Mouse (Mus musculus) adrenal gland, postnatal 4 days (tissue): Measurements from ENCODE around the gene Alas2. TPM values are rescaled to one million over a fixed set of nuclear protein-coding genes. Genes with fewer than 3 reads are reported as not detected.

ENCODE experiments used
- DNase-seq, 2 experiments: peaks; one replicate each; pipeline ENCODE4 v3.0.0; 2021 to 2022; ENCODE audit warnings: low spot score in 2 of 2, mixed read lengths in 2 of 2
- microRNA-seq: library from miRNA; unstranded; fragments of <30 nt; microRNA quantifications from one replicate; pipeline ENCODE4 v1.2.0, GENCODE M21; 2021
- total RNA-seq, 2 experiments: library from RNA; stranded (reverse); gene quantifications; 2 replicates each; pipeline ENCODE4 v1.2.3; 2021

The Alas2 gene
- total RNA-seq, 2 experiments from 2014 or later: 69.9 to 98.9 TPM

GRCm38 (mm10) chrX:150598882-150599281 is 51.7 kb downstream of the Alas2 start:
- DNase-seq: no peak

Small RNAs within 50 kb of the gene (microRNA-seq; reads per million reads assigned to microRNA genes)
- not detected for gene Mir3620

Other genes starting within 250 kb of the Alas2 start
- 10 to 100 TPM; 22.3 to 23.6 TPM for gene Tmem29, start 88.2 kb upstream of the Alas2 start, total RNA-seq
- 10 to 100 TPM; 11.6 to 12.0 TPM for gene Pfkfb1, start 40.9 kb downstream of the Alas2 start, total RNA-seq
- 10 to 100 TPM; 19.7 to 20.2 TPM for gene Apex2, start 42.5 kb downstream of the Alas2 start, total RNA-seq
- 10 to 100 TPM; 18.8 to 23.2 TPM for gene Tro, start 110.2 kb downstream of the Alas2 start, total RNA-seq